Mouse (Mus musculus) heart, adult 8-10 months (tissue): ENCODE measurements around the gene Gm15155. TPM values are rescaled to one million over a fixed set of nuclear protein-coding genes. Genes with fewer than 3 reads are reported as not detected.
"Not testable (repeated sequence)": the region's sequence is repeated elsewhere in the genome, so short reads cannot be mapped to it uniquely, and the experiment has no call there.

Source experiments
- DNase-seq: peaks from one replicate; pipeline ENCODE4 v3.0.0; 2022; ENCODE audit warnings: low spot score
- total RNA-seq, 4 experiments: library from RNA; stranded (reverse); gene quantifications; 2 replicates each; pipeline ENCODE4 v1.2.4; 2022

Gm15155 gene
- total RNA-seq, 4 experiments from 2014 or later = not detected

DNA sequence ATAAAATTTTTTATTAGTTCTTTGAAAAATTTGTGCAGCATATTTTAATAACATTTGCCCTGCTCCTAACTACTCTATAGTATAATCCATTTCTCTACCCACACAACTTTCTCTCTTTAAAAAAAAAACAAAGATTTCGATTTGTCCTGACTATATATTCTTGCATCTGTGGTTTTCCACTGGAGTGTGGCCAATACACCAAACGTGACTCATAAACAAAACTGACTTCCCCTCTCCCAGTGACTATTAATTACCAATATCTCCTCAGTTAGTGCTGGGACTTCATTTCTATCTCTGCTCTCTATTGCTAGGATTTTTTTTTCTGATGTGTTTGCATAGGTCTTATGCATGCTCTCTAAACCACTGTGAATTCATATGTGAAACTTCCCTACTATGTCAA lies 531.2 kb downstream of the Gm15155 start:
- DNase-seq = no peak

DNA sequence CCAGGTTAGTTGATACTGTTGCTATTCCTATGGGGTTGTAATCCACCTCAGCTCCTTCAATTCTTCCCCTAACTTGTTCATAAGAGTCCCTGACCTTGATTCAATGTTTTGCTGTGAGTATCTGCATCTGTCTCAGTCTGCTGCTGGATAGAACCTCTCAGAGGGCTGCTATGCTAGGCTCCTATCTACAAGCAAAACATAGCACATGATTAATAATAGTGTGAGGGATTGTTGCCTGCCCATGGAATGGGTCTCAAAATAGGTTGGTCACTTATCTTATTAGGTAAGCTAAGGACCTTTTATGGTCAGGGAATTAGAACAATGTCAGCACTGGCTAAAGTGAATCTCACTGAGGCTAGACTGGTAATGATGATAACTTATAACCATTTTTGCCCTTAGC lies 547.0 kb downstream of the Gm15155 start:
- DNase-seq = no peak

DNA sequence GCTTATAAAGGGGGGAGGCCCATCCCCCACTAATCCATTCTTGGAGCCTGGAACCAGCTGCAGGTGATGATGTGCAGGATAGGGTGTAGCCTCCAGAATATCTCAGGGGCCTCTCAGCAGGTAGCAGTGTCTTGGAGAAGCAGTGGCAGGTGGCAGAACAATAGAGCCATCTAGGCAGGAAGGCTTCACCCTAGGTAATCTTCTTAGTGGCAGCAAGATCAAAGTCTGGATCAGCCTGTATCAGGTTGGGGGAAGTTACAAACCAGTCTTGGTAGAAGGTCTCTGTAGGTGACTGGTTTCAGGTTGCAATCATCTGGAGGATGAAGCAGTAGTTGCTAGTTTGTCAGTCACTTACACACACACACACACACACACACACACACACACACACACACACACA lies 679.3 kb downstream of the Gm15155 start:
- not testable (repeated sequence) for DNase-seq

Other genes starting within 250 kb of the Gm15155 start
- gene Ptchd1, start 927 bp upstream of the Gm15155 start, total RNA-seq = under 1 TPM in 3 of 4 experiments, not detected in 1; 0.08 to 0.28 (median 0.14) TPM